Mouse (Mus musculus) CH12.LX (cell line): ENCODE data around the gene Cdh22. TPM values are rescaled to one million over a fixed set of nuclear protein-coding genes. Genes with fewer than 3 reads are reported as not detected.

Experiments used
- DNase-seq: peaks from one replicate; pipeline ENCODE4 v3.0.0-alpha.2; 2013; ENCODE audit errors: extremely low read depth
- H3K27ac ChIP-seq: 2 replicates; pipeline ENCODE4 v1.5.1; 2012; ENCODE audit warnings: low read depth, mild to moderate bottlenecking, control low read depth, moderate library complexity; ENCODE audit not compliant: insufficient read depth
- H3K27me3 ChIP-seq: replicated peaks from 2 replicates; pipeline ENCODE3; 2012; ENCODE audit warnings: inconsistent platforms
- H3K36me3 ChIP-seq, 2 experiments: replicated peaks in 1 of 2; 2 replicates each; pipeline versions ENCODE3 to v1.6.1; 2012; ENCODE audit warnings: inconsistent platforms in 1 of 2, low read length in 1 of 2, mild to moderate bottlenecking in 1 of 2, mixed read lengths in 1 of 2, moderate library complexity in 1 of 2; ENCODE audit not compliant: control insufficient read depth in 1 of 2, insufficient read depth in 1 of 2
- H3K4me1 ChIP-seq, 2 experiments: 2 replicates each; pipeline ENCODE4 v1.6.1; 2012; ENCODE audit warnings: inconsistent platforms in 1 of 2, moderate library complexity in 1 of 2; ENCODE audit not compliant: insufficient read depth in 2 of 2, control insufficient read depth in 1 of 2
- H3K4me2 ChIP-seq: 2 replicates; pipeline ENCODE4 v1.6.1; 2012; ENCODE audit warnings: low read depth, mild to moderate bottlenecking, control low read depth; ENCODE audit not compliant: poor library complexity, insufficient read depth, severe bottlenecking
- H3K4me3 ChIP-seq, 3 experiments: fragments of 150-350 bp in 1 of 3; sonication (generic) in 1 of 3; replicated peaks in 1 of 3; 2 replicates each; pipeline versions ENCODE3 to v1.5.1; 2011 to 2012; ENCODE audit warnings: low read depth in 2 of 3, low read length in 2 of 3, mild to moderate bottlenecking in 2 of 3, moderate library complexity in 2 of 3, control low read depth in 1 of 3, improper control_type of control experiment in 1 of 3, inconsistent platforms in 1 of 3, mixed read lengths in 1 of 3; ENCODE audit not compliant: poor library complexity in 1 of 3
- H3K79me2 ChIP-seq: replicated peaks from 2 replicates; pipeline ENCODE4 v1.6.1; 2012; ENCODE audit warnings: mild to moderate bottlenecking, moderate library complexity; ENCODE audit not compliant: control insufficient read depth, poor library complexity, insufficient read depth, severe bottlenecking; ENCODE audit errors: extremely low read depth
- H3K9ac ChIP-seq: 2 replicates; pipeline ENCODE4 v1.6.1; 2012; ENCODE audit warnings: low read depth, mild to moderate bottlenecking, control low read depth, moderate library complexity; ENCODE audit not compliant: insufficient read depth
- H3K9me3 ChIP-seq: replicated peaks from 2 replicates; pipeline ENCODE3; 2012; ENCODE audit warnings: low read length, inconsistent platforms, mixed read lengths
- BHLHE40 ChIP-seq: IDR thresholded peaks from 2 replicates; pipeline ENCODE4 v1.6.1; 2011; ENCODE audit warnings: mild to moderate bottlenecking, low read depth, low read length, improper control_type of control experiment
- CHD1 ChIP-seq: IDR thresholded peaks from 2 replicates; pipeline ENCODE4 v1.6.1; 2012; ENCODE audit warnings: low read depth, low read length, improper control_type of control experiment, inconsistent platforms
- ETS1 ChIP-seq: conservative IDR thresholded peaks from 2 replicates; pipeline ENCODE4 v1.6.1; 2012; ENCODE audit warnings: low read depth, mild to moderate bottlenecking, inconsistent platforms, low read length, improper control_type of control experiment, moderate library complexity
- GABPA ChIP-seq: IDR thresholded peaks from 2 replicates; pipeline ENCODE4 v1.6.1; 2012; ENCODE audit warnings: low read depth, low read length, improper control_type of control experiment, inconsistent platforms; ENCODE audit not compliant: insufficient replicate concordance
- MAFK ChIP-seq: IDR thresholded peaks from 2 replicates; pipeline ENCODE4 v1.6.1; 2011; ENCODE audit warnings: low read length, improper control_type of control experiment; ENCODE audit not compliant: insufficient replicate concordance
- MAZ ChIP-seq: IDR thresholded peaks from 2 replicates; pipeline ENCODE4 v1.6.1; 2012; ENCODE audit warnings: low read depth, mild to moderate bottlenecking, inconsistent platforms, low read length, improper control_type of control experiment, moderate library complexity
- NELFE ChIP-seq: IDR thresholded peaks from 2 replicates; pipeline ENCODE4 v1.6.1; 2011; ENCODE audit warnings: low read depth, low read length, improper control_type of control experiment
- NRF1 ChIP-seq: IDR thresholded peaks from 2 replicates; pipeline ENCODE4 v1.6.1; 2014; ENCODE audit warnings: low read depth, mild to moderate bottlenecking, inconsistent platforms, low read length, improper control_type of control experiment, moderate library complexity
- PAX5 ChIP-seq: IDR thresholded peaks from 2 replicates; pipeline ENCODE4 v1.6.1; 2012; ENCODE audit warnings: low read length, inconsistent platforms, mixed read lengths
- POLR2AphosphoS2 ChIP-seq: IDR thresholded peaks from 2 replicates; pipeline ENCODE4 v1.6.1; 2011; ENCODE audit warnings: low read depth, low read length, improper control_type of control experiment
- SIN3A ChIP-seq: IDR thresholded peaks from 2 replicates; pipeline ENCODE4 v1.6.1; 2012; ENCODE audit warnings: low read length, improper control_type of control experiment, inconsistent platforms
- USF2 ChIP-seq: conservative IDR thresholded peaks from 2 replicates; pipeline ENCODE4 v1.6.1; 2011; ENCODE audit warnings: low read depth, low read length, improper control_type of control experiment
- ZKSCAN1 ChIP-seq: IDR thresholded peaks from 2 replicates; pipeline ENCODE4 v1.6.1; 2012; ENCODE audit warnings: low read depth, inconsistent platforms, low read length, improper control_type of control experiment, borderline replicate concordance
- ZNF384 ChIP-seq: IDR thresholded peaks from 2 replicates; pipeline ENCODE4 v1.6.1; 2012; ENCODE audit warnings: low read depth, low read length, improper control_type of control experiment, inconsistent platforms
- dilution Hi-C: fragments of 300-500 bp; cut with MboI; formaldehyde crosslinking; loops from 2 replicates; pipeline ENCODE4 v1.14.3; 2020; ENCODE audit warnings: low sequenced_read_pairs; ENCODE audit not compliant: extremely low pct_unique_long_range_greater_than_20kb, extremely low pct_ligation_motif_present
- in situ Hi-C: fragments of 300-500 bp; cut with MboI; formaldehyde crosslinking; loops from 3 replicates; pipeline ENCODE4 v1.14.3; 2019; ENCODE audit warnings: low sequenced_read_pairs, low pct_ligation_motif_present, low pct_unique_long_range_greater_than_20kb, mixed read lengths
- polyA plus RNA-seq: library from polyadenylated mRNA; unstranded; fragments of >175 nt; gene quantifications from 2 replicates; pipeline ENCODE4 v1.2.1, GENCODE M21; 2012; ENCODE audit warnings: low read depth; ENCODE audit not compliant: insufficient read length
- total RNA-seq, 2 experiments: library from RNA; depleted of rRNA; stranded (reverse); fragments of 300-350 nt in 1 of 2; fragments of >200 nt in 1 of 2; gene quantifications; 2 replicates each; pipeline ENCODE4 v1.2.3; 2012 to 2014

The Cdh22 gene
- total and polyA plus RNA-seq, 3 experiments = 0.08 TPM; not detected in 2

DNA sequence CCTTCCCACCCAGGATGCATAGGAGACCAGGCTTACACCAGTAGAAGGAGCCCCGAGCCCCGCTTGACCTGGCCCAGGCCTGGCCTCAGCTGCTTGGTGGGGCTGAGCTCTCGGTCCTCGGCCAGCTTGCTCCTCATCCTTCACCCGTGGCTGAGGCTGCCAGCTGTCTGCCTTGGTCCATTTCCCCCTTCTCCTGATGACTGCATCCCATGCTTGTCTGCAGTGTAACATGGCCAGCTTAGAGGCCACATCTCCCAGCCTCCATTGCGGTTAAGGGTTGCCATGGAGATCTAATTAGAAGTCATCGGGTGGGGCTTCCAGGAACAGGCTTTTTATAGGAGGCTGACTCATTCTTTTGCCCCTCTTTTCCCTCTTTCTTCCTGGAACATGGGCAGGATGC is 29.2 kb upstream of the Cdh22 start:
- TF ChIP-seq MAFK (no peak), SIN3A (no peak), POLR2AphosphoS2 (no peak), CHD1 (no peak), ZNF384 (no peak), PAX5 (no peak), ETS1 (no peak), ZKSCAN1 (no peak), NELFE (no peak), NRF1 (no peak)
- H3K36me3 ChIP-seq = no peaks in the 10 kb centered on the region
- H3K79me2 ChIP-seq = no peaks in the 10 kb centered on the region
- dilution Hi-C loops = no loop called here
- H3K27me3 ChIP-seq = peaks cover 88% of the 10 kb centered on the region
- H3K9ac ChIP-seq = no peak overlapping the region
- H3K4me1 ChIP-seq = peaks cover 9 to 10% of the 10 kb centered on the region in 2 experiments; a peak in 3 of 4 replicates
- no peak overlapping the region for H3K4me2 ChIP-seq
- no peak overlapping the region for H3K27ac ChIP-seq
- no peak overlapping the region for H3K4me3 ChIP-seq
- DNase-seq = no peak
- in situ Hi-C loops = no loop called here
- no peaks in the 10 kb centered on the region for H3K9me3 ChIP-seq

DNA sequence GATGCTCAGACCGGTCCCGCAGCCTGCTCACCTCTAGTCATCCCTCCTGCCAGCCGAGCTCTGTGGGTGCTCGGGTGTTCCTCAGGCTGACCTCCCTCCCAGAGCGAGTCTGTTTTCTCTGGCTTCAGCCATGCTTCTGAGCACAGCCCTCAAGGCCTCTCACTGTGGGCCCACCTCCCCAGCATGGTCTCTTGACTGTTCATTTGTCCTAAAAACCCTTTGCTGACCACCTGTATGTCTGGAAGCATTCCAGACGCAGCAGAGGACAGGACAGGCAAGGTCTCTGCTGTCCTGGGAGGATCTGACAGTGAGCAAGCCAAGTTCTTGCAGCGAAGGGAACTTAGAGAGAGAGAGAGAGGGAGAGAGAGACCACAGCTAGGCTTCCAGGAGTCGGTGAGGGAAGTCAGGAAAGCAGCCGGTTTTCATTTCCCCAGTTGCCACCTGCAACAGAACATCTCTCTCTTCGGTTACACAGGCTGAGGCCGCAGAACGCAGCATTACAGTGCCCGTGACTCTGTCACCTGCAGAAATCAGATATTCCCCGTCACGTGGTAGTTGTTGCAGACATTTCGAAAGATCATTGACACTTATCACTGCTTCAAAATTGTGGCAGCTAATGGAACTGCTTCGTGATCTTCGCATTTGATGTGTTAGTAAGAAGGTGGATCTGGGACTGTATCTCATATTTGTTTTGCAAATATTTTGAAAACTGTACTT is 27.8 kb upstream of the Cdh22 start:
- Histone ChIP-seq H3K4me3 (no peak overlapping the region), H3K4me1 (peaks cover 14 to 18% of the 10 kb centered on the region in 2 experiments), H3K27me3 (peaks cover 91% of the 10 kb centered on the region), H3K9me3 (no peaks in the 10 kb centered on the region), H3K27ac (no peak overlapping the region), H3K36me3 (no peaks in the 10 kb centered on the region), H3K79me2 (no peaks in the 10 kb centered on the region)
- dilution Hi-C loops = no loop called here
- no peak for DNase-seq
- TF ChIP-seq BHLHE40 (peak; percentile 59), GABPA (no peak), MAZ (no peak), USF2 (0 out of 2 replicates have a peak, but pooled peaks have one; percentile 8)
- TF ChIP-seq, all 38 proteins: peak for 2
- H3K9ac ChIP-seq = no peak overlapping the region
- H3K4me2 ChIP-seq = no peak overlapping the region
- in situ Hi-C loops = no loop called here
